Mouse (Mus musculus) ovary, postnatal 10 days (tissue): ENCODE results near the gene Aatf.
"Not testable (repeated sequence)": the region's sequence is repeated elsewhere in the genome, so short reads cannot be mapped to it uniquely, and the experiment has no call there.

Experiments used
- DNase-seq: peaks from one replicate; pipeline ENCODE4 v3.0.0; 2022; ENCODE audit warnings: low spot score

Aatf gene

DNA sequence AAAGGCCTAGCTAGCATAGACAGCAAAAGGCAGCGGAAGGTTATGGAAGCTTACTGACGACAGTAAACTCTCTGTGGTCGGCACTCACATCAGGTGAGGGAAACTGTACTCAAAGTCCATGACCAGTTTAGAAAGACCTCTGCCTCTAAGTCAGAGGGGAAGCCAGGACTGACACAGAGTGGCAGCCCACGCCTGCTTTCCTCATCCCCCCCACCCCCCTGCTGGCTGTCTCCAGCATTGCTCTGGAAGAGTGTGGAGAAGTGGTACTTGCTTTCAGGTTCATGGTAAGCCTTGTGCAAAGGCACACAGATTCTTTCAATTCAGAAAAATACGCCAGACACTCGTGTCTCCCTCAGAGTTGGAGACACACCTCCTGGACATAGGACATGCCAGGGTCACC is 78.4 kb downstream of the Aatf start:
- DNase-seq, result no peak

DNA sequence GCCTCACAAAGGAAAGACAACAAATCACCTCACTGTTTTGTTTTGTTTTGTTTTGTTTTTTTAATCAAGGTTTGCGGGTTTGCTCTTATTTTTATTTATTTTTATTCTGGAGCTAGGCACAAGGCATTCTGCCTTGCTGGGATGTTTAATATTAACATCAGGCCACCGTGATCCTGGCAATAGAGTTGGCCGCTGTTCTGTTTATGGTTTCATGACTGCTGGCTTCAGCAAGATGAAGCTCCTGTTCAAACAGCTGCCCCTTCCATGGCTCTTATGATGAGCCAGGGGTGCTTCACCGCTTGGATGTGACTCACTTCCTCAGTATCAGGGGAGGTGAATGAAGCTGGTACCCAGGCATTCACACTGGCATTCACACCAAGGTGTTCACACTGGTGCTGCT is 83.0 kb downstream of the Aatf start:
- DNase-seq, result no peak

DNA sequence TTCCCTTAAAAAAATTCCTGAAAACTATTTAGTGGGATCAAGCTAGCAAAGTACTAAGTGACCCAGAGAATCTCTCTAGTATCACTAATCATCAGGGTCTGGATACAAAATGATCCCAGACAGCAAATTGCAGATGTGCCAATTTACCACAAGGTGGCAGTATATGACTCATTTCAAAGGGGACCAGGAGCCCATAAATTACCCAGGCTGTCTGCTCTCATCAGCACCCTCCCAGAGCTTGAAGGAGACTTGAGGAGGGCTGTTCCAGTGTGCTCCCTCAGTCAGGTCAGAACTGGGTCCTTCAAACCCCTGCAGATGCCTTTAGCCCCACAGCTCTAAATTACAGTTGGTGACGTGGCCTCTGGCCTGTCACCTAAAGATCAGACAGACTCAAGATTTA is 83.7 kb downstream of the Aatf start:
- no peak for DNase-seq

DNA sequence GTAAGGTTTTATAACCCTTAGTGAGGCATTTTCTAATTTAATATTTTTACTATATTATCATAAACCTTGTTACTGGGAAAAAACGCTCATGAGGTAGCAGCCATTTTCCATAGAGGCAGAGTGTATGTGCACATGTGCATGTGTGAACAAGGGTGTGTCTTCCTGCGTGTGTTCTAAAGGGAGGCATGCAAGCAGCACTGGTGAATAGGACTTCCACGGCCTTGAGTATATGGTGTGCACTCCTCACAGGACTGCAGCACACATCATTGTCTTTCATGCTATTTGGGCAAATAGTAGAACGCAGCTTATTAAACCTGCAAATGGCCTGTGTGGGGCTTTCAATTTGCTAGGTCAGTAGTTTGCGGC is 86.7 kb downstream of the Aatf start:
- no peak for DNase-seq

DNA sequence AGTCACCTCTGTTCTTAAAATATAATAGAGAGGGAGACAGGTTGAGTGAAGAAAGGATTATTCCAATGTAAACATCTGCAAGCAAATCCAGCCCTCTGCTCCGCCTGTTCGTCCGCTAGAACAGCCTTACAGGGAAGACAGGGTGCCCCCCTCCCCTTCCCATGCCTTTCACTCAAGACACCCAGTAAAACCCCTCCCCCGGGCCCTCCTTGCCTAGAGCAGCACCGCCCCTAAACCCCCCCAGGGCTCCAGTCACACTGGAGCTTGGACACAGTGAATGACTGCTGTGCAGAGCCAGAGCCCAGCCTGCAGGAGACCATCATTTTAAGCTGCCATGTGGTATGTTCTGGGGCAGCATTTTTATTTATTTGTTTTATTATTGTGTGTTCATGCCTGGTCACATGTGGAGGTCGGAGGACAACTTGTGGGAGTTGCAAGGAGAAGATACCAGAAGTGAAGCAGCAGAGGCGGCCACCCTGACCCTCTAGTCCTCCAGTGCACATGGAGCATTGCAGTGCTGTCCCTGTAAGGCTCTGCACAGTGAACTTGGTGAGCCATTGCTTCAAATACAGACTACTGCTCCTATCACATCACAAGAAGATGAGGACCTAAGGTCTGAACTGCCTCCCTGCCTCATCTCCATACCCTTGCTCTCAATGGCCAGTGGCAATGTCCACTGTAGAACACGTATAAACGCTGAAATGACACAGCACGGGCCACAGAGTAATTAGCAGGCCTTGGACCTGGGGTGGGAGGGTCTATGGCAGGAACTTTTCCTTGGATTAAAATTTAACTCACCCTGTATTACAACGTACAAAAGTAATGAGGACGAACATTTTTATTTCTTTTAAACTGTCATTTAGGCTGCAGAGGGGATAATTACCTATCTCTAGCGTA is 87.3 kb downstream of the Aatf start:
- DNase-seq, result no peak

DNA sequence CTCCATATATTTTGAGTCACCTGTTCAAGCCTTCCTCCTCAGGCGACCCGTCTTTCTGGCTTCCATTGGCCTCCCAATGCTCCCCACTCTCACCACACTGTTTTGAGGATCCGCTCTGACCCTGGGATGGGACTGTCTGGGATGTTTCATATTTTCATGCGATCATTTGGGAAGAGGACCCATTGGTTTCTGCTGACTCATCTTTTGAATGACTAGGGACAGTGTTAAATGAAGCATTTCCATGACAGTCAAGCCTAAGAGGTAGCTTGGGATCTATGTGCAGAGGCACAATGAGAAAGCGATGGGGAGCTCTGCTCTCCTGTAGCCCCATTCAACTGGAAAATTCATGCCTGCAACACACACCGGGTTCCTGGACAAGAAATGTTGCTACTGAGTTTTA is 92.5 kb downstream of the Aatf start:
- DNase-seq, result no peak

DNA sequence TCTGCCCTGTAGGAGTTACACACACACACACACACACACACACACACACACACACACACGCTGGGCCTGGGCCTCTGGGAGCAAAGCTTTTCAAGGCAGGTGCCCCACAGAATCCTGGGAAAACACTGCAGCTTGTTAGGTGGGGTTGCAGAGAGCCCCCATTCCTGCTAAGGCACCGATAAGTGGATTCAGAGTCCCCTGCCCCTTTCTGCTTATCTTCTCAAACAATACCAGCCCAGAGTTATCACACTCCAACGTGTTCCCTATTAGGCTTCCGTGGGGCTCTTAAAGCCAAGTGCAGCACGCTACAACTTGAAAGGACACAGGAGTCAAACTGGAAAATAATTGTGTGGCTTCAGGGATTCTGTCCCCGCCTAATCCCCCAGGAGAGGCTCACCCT is 100.2 kb downstream of the Aatf start:
- DNase-seq, result no peak

DNA sequence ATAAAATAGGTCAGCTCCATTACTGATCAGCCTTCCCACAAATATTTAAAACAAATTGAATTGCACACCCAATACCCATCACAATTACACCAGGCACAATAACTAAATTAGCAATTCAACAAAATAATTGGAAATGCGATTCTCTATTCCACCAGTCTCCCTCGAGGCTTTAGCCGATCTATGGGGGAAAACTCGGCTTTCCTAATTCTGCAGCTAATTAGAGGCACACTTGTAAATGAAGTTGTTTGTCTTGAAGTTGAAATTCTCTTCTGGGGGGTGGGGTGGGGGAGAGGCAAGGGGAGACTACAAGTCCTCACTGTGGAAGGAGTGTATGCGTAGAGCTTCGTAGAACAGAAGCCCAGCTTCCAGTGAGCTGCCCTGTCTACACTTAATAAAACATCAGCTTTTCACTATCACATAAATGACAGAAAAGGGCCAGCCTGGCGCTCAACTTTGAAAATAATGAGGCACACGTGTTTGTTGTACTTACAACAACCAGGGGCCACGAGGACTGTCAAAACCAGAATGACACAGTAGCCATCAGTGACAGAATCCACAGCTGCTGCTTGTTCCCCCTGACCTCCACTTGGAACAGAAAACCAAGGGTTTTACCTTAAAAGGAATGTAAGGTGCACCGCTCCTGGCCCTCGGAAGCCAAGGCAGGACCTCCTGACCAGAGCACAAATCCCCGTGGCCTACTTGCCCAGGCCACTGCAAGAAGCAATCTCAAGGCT is 101.0 kb downstream of the Aatf start:
- no peak for DNase-seq

DNA sequence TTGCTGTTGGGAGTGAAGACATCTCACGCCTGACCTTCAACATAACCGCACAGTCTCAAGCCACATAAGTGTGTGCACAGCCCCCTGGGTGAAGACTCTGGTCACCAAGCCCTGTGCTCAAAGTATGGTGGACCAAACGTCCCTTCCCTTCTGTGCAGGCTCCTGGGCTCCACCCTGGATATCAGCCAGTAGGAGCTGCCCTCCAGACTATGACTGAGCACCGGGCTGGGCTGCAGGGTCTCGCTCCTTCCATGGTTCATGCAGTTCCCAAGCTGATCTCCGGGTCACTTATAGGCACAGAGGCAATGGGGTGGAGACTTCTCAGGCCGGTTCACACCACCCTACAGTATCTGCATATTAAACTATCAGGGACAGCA is 101.7 kb downstream of the Aatf start:
- no peak for DNase-seq

DNA sequence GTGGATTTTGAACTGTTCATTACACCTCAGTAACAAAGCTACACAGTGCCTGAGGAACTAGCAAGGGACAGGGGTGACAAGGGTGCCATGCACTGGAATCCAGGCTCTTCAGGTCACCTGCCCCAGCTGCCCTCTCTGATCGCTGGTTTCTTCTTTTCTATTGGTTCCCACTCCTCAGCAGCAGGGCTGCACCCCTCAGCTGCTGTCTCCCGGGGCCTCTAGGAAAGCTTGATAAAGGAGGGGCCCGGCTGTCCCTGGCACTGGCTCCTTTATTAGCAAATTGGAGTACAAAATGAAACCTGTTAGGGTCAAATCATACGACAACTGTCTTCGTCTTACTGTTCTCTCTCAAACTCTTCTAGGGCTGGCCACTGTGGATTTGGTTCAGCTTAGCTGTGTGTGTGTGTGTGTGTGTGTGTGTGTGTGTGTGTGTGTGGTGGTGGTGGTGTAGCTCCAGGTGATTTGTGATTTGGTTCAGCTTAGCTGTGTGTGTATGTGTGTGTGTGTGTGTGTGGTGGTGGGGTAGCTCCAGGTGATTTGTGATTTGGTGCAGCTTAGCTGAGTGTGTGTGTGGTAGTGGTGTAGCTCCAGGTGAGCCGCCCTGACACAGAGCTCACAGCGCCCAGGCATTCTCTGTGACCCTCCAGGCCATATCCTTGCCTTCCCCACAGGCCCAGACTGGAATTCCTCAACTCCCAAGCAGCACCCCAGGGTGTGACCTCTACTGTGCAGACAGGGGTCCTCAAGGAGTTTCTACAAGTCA is 102.3 kb downstream of the Aatf start:
- no peak for DNase-seq

DNA sequence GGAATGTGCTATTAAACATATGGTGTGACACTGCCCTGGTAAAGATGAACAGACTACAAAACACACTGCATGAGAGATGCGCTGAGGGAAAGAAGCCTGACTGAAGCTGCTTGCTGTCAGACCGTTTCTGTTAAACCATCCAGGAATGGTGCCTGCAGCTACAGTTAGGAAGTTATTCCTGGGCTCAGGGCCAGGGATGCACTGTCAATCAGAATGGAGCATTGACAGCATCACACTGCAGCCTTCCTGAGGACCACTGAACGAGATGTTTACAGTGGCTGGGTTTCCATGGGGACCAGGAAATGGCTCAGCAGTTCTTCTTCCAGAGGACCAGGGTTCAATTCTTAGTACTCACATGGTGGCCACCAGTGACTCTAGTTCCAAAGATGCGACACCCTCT is 102.9 kb downstream of the Aatf start:
- no peak for DNase-seq

DNA sequence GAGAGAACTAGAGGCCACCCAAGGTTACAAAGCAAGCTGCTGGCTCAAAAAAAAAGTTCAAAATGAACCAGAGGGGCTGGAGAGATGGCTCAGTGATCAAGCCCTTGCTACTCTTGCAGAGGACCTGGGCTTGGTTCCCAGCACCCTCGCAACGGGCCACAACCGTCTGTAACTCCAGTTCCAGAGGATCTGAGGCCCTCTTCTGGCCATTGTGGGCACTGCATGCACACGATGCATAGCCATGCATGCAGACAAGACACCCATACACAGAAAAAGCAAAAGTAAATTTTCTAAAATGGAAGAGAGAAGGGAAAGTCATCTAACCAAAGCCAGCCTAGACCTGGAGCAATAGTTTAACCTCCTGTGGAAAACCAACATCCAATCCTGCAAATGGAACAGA is 106.6 kb downstream of the Aatf start:
- no peak for DNase-seq

DNA sequence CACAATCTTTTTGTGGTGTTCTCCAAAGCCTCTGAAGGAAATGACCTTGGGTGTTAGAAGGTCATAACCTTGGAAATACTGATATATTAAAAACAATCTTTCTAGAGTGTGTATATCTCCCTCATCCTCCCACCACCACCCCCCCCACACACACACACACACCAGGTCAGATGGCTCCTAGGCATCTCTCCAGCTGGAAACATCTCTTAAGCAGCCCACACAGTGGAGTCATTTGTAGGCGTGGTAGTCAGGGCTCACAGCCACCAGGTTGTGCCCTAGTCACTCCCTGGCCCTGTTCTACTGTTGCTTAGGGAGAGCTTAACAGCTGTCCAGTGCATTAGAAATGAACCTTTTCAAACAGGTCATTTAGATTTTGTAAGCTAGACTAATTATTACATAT is 118.3 kb downstream of the Aatf start:
- DNase-seq, result no peak

DNA sequence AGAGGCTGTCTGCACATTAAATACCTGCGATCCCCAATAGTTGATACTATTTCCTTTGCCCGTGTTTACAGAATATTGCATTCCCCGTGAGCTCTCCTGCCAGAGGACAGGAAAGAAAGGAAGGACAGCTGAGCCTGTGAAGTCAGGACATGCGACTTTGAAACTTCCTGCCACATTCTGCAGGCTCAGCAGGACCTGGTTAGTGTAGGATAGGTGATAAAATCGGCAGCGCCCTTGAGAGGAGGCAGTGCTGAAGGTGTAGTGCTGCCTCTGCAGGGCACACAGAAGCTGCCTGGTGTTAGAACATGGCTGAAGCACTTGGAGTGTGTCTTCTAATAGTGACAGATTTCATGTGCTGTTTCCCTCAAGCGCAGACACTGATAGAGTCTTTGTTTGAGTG is 119.8 kb downstream of the Aatf start:
- DNase-seq, result no peak

DNA sequence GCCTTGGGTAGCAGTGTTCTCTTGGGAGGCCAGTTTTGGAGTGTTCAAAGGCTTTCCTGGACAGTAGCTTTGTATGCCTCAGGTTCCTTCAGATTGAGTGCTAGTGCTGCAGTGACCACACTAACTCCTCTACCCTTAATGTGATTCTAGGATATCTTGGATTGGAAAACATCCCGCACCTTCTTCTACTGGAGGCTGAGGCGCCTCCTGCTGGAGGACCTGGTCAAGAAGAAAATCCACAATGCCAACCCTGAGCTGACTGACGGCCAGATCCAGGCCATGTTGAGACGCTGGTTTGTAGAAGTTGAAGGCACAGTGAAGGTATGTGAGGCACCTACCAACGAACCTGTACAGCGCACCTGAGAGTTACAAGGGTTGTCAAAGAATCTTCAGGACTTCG is 121.3 kb downstream of the Aatf start:
- not testable (repeated sequence) for DNase-seq

DNA sequence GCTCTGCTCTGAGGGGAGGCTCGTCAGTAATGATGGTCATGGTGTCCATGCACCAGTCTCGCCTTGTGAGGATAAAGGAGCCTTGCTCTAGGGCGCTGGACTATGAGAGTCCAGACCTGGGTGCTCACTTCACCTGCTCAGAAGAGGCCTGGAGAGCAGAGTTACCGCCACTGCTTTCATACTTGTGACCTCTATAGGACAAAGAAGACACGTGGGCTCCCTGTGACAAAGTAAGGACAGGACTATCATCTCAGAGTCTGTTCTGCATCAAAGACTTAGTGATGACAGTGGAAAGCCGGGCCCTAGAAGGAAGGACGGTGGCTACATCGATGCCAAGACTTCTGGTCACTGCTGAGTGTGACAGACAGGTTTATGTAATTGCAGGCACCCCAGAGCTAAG is 122.2 kb downstream of the Aatf start:
- DNase-seq, result no peak

DNA sequence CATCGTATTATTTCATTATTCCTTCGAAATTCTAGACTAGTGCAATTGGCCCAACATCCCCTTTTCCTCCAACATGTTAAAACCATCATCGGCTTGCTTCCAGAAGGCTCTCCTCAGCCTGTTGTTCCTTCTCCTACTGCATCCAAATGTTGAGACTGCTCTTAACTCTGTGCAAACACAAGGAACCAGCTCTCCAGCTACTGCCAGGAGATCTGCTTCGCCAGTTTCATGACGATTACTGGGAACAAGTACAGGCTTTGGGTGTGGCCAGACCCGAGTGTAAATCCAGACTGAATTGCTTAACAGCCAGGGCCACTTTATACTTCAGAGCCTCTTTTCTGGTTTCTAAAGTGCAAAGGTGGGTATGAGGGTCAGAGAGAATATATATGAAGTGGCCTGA is 124.0 kb downstream of the Aatf start:
- no peak for DNase-seq

DNA sequence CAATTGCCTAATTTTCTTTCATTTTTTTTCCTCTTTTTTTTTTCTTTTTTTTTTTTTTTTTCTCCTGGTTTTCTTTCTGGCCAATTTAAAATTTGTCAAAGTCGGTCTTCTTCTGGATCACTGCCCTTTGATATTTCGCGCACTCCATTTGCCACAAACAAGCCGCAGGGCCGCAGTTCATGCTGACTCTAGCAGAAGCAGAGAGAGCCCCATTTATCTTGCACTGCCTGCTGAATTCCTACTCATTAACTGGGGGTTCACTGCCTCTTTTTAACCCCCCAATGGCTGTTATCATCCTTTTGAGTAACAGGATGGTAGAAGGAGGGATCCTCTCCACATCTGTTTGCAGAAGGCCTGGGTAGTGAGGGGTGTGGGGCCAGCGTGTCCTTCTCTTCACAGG is 129.4 kb downstream of the Aatf start:
- DNase-seq, result no peak

DNA sequence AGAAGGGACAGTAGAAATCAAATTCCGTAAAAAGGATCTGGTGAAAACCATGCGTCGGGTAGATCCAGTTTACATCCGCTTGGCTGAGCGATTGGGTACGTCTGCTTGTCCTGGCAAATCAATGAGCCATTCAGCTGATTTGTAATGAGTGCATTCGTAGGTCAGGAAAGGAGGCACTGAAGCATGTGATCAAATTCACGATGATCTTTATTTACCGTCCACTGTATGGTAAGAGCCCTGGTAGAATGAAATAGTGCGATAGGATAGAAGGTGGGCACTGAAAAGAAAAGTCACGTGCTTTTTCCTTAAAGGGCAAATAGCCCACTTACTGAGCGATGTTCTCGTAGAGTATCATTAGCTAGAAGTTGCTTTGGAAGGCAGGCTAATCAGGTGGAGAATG is 130.9 kb downstream of the Aatf start:
- no peak for DNase-seq

DNA sequence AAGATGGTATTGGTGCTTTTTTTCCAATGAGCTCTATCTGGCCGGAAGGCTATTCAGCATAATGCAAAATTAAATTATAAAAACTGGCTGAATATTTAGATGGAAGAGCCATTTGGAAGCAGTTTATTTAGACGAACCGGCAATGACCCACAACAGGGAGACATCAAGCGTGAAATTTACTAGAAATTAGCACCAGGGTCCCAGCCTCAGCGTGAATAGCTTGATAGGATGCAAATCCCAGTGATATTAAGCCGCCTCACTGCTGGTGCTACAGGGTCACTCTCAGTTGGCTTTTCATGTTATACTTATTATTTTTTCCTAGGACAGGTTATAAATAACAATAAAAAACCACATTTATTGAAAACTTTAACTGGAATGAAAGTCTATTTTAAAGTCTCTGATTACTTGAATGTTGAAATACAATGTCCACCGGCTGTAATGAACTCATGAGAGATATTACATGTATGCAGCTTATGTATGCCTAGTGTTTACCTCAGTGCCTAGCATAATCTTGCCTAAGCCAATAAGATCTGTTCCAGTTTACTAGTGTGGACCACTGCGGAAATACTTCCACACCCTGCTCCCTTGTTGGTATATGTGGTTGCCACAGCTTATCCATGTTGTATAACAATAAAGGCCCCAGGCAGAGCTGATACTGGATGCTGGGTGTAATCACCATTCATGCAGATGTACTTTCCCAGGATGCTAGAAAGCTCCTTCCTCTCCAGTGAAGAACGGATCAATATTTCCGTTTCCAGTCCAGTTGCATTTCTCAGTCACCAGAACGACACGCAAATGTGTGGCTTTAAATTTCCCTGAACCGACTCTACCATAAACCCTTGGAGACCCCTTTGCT is 136.6 kb downstream of the Aatf start:
- DNase-seq, result no peak

DNA sequence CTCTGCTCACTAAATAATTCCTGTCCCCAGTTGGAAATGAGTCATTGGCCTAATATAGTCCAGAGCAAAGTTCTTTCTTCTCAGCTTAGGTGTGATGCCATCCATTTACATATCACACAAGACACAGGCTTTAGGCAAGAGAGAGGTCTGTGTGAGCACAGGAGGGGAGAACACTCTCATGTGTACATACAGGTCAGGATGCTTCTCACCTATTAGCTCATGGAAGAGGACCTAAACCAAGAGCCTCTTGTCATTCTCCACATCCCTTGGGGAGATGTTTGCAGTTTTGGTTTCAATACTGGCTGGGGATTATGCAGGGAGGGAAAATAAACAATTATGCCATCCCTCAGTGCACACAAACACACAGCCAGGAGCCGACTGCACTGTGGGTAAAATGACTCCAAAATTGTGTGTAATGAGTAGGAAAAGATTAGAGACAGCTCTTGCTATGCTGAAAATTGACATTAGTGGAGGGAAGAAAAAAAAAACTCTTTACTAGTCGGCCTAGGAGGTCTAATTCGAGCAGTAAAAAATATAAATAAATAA is 137.3 kb downstream of the Aatf start:
- DNase-seq, result no peak

DNA sequence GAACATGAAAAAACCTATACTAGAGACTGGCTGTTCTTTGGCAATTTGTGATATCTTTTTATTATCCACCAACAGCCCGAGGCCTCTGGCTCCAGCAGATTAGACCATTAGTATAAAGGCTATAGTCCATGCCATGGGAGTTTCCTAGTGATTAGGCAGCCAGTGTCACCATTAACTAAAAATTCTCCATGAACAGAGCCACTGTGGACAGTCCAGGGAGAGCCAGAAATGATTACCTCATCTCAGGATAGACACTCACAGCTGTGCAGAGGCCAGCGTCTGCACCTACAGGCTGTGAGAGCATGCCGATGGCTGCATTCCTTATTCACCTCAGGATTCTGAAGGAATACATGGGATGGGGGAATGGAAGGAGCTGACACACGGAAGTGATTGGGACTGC is 140.2 kb downstream of the Aatf start:
- DNase-seq, result no peak
